Mouse (Mus musculus) bone marrow, adult 2 months (tissue): ENCODE results near the gene Prr13. TPM values are rescaled to one million over a fixed set of nuclear protein-coding genes. Genes with fewer than 3 reads are reported as not detected.

Experiments used
- H3K27ac ChIP-seq: fragments of 200-500 bp; 2 replicates; pipeline ENCODE4 v1.5.1; 2012; ENCODE audit warnings: low read depth, mild to moderate bottlenecking, control low read depth, inconsistent platforms, low read length; ENCODE audit not compliant: control insufficient read depth, poor library complexity, insufficient read depth
- H3K4me1 ChIP-seq: fragments of 200-500 bp; 2 replicates; pipeline ENCODE4 v1.6.1; 2011; ENCODE audit warnings: low read length; ENCODE audit not compliant: control insufficient read depth, insufficient read depth
- H3K4me3 ChIP-seq: fragments of 200-500 bp; replicated peaks from 2 replicates; pipeline ENCODE3; 2011; ENCODE audit warnings: mild to moderate bottlenecking, low read depth, low read length, control low read depth; ENCODE audit not compliant: control insufficient read depth
- CTCF ChIP-seq: fragments of 200-500 bp; IDR thresholded peaks from 2 replicates; pipeline ENCODE4 v1.5.1; 2011; ENCODE audit warnings: low read length, control low read depth; ENCODE audit not compliant: control insufficient read depth, insufficient read depth
- POLR2A ChIP-seq: fragments of 200-500 bp; IDR thresholded peaks from 2 replicates; pipeline ENCODE4 v1.6.1; 2011; ENCODE audit warnings: low read depth, mild to moderate bottlenecking, control low read depth, low read length, borderline replicate concordance; ENCODE audit not compliant: control insufficient read depth
- WGBS: fragments of 180-500 bp; shearing (Covaris S2); methylation state at CpG from one replicate; pipeline ENCODE4 v1.1.7; 2018; 5-methylcytosine and 5-hydroxymethylcytosine counted together
- polyA plus RNA-seq: library from polyadenylated mRNA; stranded (reverse); fragments of >200 nt; gene quantifications from 2 replicates; pipeline ENCODE4 v1.2.4, GENCODE M21; 2011; ENCODE audit warnings: low replicate concordance; ENCODE audit not compliant: missing spikeins, insufficient read depth, insufficient read length

Gene Prr13
- polyA plus RNA-seq, 1 experiment: 251 TPM

GRCm38 (mm10) chr15:102426963-102427362 lies 31.9 kb upstream of the Prr13 start:
- Histone ChIP-seq H3K4me1 (no peaks in the 10 kb centered on the region; the same call in 1 of the 2 replicates), H3K27ac (no peak overlapping the region), H3K4me3 (no peak overlapping the region)
- TF ChIP-seq CTCF (no peak), POLR2A (no peak)
- 93% methylated on average over 1 of the region's 1 CpGs for WGBS

- Histone ChIP-seq H3K27ac (no peak overlapping the region), H3K4me1 (no peaks in the 10 kb centered on the region), H3K4me3 (no peak overlapping the region)
- WGBS: 30% methylated on average over 1 of the region's 1 CpGs
- TF ChIP-seq CTCF: no peak
- TF ChIP-seq POLR2A: no peak
These were observed 26.8 kb upstream of the Prr13 start for GRCm38 (mm10) chr15:102432046-102432445.

DNA sequence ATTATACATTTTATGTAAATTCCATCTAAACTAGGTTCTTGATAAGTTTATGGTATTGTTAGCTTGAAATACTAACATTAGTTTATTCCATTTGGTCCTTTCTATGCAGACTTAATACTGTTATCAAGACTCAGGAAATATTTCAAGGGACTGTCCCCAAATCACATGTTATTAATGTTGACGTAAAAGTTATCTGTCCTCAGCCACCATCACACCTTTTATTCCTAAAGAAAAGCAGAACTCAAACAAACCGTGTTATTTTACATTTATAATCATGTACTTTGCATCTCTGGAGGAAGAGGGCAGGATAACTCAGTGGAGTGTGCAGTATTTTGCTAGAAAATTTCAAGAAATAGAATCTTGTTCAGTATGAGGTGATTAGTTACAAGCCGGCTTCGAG lies 25.7 kb upstream of the Prr13 start:
- TF ChIP-seq CTCF: no peak
- TF ChIP-seq POLR2A: no peak
- H3K27ac ChIP-seq: no peak overlapping the region
- no peak overlapping the region for H3K4me3 ChIP-seq
- H3K4me1 ChIP-seq: no peaks in the 10 kb centered on the region
- WGBS: 84% methylated on average over 4 of the region's 4 CpGs

- no peaks in the 10 kb centered on the region for H3K4me1 ChIP-seq
- no peak overlapping the region for H3K27ac ChIP-seq
- 47% methylated on average over 2 of the region's 2 CpGs for WGBS
- no peak overlapping the region for H3K4me3 ChIP-seq
- TF ChIP-seq POLR2A (no peak), CTCF (peak; percentile 46)
These were observed 16.3 kb upstream of the Prr13 start for GRCm38 (mm10) chr15:102442490-102442889.

- no peak for TF ChIP-seq POLR2A
- TF ChIP-seq CTCF: no peak
- WGBS: 80% methylated on average over 8 of the region's 8 CpGs
These were observed 13.7 kb upstream of the Prr13 start, which contains the start of gene Amhr2 for GRCm38 (mm10) chr15:102445146-102445545. Gene Amhr2, plus strand, starts transcription at chr15:102445367.

GRCm38 (mm10) chr15:102446448-102446847 lies 12.4 kb upstream of the Prr13 start:
- TF ChIP-seq POLR2A: no peak
- no peak for TF ChIP-seq CTCF
- 65% methylated on average over 6 of the region's 6 CpGs for WGBS
- no peak overlapping the region for H3K4me3 ChIP-seq
- H3K27ac ChIP-seq: no peak overlapping the region
- no peaks in the 10 kb centered on the region for H3K4me1 ChIP-seq

More at GRCm38 (mm10) chr15:102445146-102445545, 13.7 kb upstream of the Prr13 start, which contains the start of gene Amhr2:
- Histone ChIP-seq H3K4me3 (no peak within 1 kb of the TSS), H3K4me1 (no peaks in the 10 kb centered on the region), H3K27ac (no peak within 1 kb of the TSS)

DNA sequence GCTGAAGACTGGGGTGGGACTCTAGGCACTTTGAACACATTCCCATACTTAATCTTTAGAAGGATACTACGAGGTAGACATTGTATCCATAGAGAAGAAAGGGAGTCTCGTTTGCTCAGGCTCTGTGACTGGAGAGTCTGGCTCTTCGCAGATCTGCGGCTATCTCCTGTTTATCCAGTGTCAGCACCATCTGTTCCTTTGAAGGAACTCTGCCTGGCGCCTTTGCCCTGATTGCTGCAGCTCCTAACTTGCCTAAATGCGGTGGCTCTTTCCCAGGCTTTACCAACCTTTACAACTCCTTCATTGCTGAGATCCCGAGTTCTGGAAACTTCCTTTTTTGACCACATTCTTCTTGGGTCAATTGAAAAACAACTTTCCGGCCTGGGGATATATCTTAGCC lies 9.5 kb upstream of the Prr13 start:
- Histone ChIP-seq H3K4me1 (no peaks in the 10 kb centered on the region), H3K27ac (no peak overlapping the region), H3K4me3 (no peak overlapping the region)
- TF ChIP-seq POLR2A: no peak
- no peak for TF ChIP-seq CTCF
- WGBS: 73% methylated on average over 8 of the region's 8 CpGs

- no peak overlapping the region for H3K4me3 ChIP-seq
These were observed 7.9 kb upstream of the Prr13 start for GRCm38 (mm10) chr15:102450928-102451327.

More at GRCm38 (mm10) chr15:102450928-102451327, 7.9 kb upstream of the Prr13 start:
- Histone ChIP-seq H3K4me1 (no peaks in the 10 kb centered on the region), H3K27ac (no peak overlapping the region)
- TF ChIP-seq CTCF (no peak), POLR2A (no peak)
- 52% methylated on average over 7 of the region's 7 CpGs for WGBS
